Mouse (Mus musculus) spleen, postnatal 36 days (tissue): ENCODE data around the gene Daam1.
A peak's percentile ranks its signal among the peaks of the same experiment; 100 is the strongest.

Experiments used
- DNase-seq, 2 experiments: peaks; one replicate each; pipeline ENCODE4 v3.0.0; 2022; ENCODE audit warnings: low spot score in 2 of 2, mixed read lengths in 1 of 2

The Daam1 gene

DNA sequence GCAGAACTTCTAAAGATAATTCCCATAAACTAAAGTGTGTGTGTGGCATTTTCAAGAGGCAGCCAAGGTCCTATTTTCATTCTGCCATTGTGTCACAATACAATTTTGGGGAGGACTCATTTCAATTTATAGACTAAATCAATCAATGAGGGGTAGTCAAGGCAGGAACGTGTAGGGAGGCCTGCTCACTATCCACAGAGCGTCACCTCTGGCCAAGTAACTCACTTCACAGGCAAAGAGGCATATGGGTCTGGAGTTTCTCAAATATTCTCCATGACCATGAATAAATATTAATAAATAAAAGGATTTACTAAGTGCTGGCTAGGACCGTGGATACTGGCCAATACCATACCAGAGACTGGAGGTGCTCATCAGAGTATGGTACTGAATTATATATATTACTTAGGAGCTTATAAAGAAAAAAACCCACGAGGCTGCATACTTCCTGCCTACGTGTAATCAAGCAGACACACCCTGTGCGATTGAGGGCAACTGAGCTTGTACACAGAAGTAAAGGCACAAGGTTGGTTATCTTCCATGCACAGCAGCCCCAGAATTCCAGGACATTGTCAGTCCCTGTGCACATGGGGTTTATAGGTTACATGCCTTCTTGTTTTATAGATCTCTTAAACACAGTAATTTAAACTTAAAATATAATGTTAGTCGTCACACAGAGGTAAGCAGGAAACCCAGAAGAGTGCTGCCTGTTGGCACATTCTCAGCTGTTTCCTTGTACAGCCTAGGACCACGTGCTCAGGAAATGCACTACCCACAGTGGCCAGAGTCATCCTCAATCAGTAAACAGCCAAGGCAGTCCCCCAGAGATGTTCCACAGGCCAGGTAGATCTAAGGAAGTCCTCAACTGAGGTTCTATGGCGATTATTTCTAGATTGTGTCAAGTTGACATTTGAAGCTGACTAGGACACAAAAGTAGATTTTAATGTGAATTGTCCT, 101.8 kb downstream of the Daam1 start:
- peak; percentile 47 to 48 for DNase-seq

DNA sequence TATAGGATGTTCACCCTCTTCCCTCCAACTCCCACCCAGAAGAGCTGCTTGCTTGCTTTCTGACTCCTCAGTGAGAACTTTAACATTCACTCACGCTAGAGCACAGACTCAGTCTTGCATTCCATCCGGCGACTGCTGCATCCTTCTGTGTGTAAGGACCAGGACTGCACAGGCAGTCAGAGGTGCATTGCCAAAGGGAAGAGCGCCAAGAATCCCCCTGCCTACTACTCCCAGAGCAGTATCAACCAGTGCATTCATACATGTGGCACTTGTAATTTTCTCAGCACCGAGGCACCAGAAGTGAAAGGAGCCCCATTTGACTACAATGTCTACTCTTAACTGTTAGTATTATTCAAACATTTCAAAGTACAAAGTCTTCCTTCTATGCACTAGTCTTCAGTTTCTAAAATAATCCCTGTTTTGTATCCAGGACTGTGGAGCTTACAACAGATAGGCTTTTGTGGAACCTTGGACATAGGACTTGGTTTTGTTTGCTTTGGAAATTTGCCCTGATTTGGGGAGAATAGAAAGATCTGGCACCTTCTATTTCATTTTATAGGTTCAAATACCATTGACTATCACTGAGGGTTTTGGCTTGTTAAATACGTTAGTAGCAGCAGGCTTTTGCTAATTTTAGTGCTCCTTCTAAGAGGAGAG, 103.2 kb downstream of the Daam1 start:
- no peak for DNase-seq

DNA sequence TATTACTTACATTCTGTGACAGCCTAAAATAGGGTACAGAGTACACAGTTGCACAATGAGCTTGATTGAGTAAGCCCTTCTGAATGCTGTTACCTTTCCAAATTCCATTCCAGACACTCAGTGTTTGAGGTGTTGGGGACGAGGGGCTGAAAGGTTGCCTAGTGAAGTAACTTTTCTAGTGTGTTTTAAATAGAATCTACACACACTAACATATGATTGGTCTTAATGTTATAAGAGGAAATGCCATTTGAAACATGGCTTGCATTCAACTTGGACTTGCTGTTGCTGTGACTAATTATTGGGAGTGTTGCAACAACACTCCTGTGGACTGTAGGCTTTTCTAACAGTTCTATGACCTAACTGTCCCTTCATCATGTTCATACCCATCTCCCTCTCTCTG, 105.8 kb downstream of the Daam1 start:
- DNase-seq, result no peak

DNA sequence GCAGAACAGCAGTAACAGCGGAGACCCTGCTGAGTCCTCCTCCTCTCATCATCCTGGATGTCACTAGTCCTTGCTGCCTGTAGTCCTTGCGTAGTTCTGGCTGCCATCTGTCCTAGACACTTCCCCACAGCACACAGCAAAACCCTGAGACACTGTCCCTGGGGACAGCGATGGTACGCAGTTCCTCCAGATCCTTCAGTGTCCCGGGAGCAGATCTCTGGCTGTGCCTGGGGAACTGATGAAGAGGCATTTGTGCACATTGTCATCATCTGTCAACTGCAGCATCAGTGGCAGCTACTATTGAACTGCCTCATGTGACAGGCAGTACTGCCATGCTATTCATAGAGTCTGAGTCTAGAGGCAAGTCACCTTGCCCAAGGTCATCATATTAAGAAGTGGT, 107.6 kb downstream of the Daam1 start:
- DNase-seq, result no peak

DNA sequence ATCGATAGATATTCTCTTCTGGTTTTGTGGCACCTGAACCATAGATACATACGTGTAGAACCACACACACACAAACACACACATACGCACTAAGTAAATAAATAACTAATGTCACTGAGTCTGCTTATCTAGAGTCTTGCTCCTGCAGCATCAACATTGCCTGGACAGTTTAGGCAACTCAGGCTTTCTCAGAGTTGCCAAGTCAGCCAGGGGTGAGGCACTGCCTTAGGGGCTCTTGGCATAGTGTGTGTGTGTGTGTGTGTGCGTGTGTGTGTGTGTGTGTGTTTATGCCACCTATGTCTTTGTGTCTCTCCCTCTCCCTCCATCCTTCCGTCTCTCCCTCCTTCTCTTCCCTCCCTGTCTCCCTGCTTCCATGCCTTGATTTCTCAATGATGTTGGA, 110.4 kb downstream of the Daam1 start:
- no peak for DNase-seq

DNA sequence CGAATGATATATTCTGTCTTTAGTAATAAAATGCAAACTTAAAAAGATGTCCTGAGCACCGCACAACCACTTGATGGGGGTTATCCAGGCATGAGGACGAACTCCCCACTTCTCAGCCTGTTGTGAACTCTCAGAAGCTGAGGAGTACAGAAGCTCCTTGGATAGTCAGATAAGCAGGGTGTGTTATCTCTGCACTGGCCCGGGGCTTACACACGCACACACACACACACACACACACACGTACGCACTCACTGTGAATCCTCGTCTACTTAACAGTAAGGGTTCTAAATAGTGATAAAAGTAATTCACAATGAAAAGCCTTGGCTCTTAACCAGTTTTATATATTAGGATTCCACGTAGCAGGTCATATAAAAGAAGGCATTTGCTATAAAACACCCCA, 112.2 kb downstream of the Daam1 start:
- no peak for DNase-seq

DNA sequence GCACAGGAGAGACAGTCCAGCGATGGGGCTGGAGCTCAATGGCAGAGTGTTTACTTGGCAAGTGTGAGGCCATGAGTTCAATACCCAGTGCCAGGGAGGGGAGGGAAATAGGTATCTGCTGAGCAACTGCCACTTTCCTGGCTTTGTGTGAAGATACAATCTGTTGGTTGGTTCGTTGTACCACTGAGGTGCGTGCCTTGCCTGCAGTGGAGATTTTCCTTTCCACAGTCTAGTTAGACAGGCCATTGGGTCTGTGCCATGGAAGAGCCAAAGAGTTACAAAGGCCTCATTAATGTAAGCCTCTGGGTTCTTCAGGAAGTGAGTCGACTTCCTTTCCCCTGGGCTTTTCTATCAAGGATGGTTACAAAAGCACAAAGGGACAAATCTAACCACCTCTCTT, 112.8 kb downstream of the Daam1 start:
- DNase-seq, result no peak

DNA sequence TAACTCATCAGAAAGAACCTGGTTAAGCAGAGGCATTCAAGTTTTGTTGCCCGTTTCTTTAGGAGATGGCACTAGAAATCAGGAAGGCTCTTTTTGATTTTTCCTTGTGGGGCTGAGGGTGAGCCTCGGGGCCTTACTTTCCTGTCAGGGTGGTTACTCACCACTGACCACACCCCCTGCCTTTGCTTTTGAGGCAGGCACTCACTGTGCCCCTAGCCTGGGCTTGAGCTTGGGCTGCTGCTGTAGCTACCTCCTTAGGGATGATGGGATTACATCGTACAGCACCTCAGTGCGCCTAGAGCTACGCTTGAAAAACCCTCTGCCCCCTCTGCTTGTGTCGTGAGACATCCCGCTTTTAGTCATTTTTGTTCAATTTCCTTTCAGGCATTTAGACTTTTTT, 115.0 kb downstream of the Daam1 start:
- no peak for DNase-seq

DNA sequence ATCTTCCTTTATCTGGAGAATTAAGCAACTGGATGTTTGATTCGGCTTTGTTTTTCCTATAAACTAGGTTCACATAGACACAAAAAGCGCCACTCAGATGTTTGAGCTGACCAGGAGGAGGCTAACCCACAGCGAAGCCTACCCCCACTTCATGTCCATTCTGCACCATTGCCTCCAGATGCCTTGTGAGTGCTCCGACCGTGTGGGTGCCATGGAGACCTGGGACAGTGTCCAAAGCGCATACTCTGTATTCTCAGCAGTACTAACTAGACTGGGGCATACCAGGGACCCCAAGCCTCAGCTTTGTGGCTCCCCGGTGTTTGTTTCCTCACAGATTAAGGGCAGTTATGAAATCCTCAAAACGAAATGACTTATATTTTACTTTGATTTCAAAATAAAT, 115.6 kb downstream of the Daam1 start:
- DNase-seq, result no peak

DNA sequence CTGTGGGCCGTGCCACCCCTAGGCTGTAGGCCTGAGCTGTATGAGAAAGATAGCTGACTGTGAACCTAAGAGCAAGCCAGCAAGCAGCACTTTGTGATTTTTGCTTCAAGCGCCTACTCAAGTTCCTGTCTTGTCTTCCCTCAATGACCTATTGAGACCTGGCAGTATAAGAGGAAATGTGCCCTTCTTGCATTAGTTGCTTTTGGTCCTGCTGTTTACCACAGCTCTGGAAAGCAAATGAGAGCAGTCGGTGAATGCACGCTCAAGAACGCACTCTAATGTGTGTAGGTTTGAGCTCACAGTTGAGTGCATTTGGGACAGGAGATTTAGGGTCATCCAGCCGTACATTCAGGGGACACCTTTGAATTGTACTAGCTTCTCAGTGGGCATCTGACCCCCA, 118.1 kb downstream of the Daam1 start:
- DNase-seq, result no peak

DNA sequence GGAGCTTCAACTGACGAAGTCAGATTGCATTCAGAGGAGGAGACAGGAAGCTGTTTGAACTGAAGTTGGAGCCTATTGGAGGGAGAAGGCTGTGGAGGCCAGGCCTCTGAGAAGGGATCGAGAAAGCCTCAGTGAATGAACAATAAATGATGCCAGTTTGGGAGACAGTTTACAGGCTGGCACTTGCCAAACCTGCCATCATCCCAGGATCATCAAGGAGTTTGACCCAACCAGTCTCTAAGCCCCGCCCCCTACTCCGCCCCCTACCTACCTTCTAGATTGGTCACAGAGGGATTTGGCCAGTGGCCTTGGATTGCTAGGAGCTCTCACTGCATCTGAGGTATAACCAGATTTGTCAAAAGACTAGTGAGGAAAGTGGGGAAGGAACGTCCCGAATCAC, 118.7 kb downstream of the Daam1 start:
- DNase-seq, result no peak

DNA sequence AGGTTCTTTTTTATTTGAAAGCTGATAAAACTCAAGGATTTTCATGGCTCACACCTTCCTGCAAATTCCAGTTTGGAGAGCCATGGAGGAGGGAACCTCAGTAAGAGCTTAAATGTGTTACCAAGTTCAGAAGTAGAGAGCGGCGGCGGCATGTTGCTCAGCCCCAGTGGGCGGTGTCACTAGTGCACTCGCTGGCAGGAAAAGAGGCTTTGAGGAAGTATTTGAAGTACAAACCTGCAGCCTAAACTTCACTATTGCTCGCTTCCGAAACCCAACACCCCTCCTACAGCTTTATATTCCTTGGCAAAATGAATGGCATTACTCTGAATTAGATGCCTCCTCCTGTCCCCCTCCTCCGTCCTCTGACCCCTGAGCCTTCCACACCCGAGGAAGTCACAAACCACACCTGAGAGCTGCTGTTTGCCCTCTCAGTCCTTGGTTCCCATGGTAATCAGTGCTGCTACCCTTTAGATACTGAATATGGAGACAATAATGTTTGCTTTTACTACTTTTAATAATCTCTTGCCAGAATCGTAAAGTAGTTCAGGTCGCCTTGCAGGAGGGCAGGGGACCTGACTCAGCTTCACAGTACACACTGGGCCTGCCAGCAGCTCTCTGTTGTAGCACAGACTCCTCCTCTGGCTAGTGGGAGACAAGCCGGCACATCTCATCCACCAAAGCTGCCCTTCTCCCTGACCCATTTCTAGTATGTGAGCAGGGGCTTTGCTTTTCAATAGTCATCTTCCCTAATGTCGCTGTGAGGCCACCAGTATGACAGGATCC, 119.4 kb downstream of the Daam1 start:
- DNase-seq, result no peak

DNA sequence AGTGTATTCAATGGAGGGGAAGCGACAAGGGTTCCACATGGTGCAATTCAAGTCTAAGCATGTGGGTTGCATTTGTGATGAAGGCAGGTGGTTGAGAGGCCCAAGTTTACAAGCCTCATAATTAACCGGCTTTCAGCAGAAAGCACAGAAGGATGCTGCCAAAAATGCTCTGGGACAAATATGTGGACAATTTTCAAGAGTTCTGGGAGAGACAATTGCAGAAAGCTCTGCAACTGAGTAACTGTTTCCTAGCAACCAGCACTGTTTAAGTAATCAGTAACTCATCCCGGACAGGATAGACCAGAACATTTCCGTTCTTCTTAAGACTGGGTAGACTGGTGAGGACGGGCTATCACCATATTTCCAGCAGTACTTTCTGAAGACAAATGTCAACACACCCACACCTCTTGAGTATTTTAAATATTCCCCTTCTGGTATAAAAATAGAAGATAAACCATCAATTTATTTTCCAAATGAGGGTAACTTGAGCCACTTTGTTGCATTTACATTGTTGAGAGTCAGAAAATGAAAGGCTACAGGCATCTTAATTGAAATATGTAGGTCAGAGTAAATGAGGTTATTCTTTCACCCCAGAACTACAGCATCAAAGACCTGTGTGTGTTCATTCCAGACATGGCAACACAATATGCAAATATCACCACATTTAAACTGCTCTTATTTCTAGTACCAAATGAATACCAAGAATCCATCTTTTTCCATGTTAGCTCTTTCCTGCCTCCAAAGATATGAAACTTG, 123.5 kb downstream of the Daam1 start:
- no peak for DNase-seq

DNA sequence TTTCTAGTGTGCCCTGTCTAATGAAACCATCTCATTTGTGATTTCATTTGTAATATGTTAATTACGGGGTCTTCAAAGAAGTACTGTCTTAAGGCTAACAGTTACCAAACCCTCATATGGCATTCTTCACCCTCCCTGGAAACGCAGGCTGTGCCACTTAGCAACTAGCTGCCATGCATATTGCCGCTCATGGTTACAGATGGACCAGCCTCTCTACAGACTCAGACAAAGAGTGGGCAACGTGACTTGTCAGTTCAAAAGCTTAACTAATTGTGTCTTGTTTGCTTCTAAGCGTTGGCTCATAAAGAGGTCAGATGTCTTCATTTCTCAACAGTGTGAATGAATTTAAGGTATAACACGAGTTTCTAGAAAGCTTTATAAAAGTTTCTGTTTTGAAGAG, 126.1 kb downstream of the Daam1 start:
- no peak for DNase-seq

DNA sequence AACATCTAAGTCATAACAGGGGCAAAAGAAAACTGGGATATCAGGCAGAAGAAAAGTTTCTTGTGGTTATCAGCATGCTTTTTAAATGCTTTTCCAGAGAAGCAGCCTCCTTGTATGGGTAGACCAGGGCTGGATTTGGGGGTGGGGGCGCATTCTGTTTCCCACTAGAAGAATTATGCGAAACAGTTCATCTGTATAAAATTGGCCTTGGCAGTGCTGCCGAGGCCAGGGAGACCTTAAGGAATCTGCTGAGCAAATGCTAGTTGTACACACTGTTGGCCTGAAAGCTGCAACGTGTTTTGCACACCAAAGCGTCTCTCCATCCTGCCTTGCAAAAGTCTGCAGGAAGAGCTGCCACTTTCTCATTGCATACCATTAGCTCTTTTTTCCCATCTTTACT, 126.6 kb downstream of the Daam1 start:
- DNase-seq, result no peak

DNA sequence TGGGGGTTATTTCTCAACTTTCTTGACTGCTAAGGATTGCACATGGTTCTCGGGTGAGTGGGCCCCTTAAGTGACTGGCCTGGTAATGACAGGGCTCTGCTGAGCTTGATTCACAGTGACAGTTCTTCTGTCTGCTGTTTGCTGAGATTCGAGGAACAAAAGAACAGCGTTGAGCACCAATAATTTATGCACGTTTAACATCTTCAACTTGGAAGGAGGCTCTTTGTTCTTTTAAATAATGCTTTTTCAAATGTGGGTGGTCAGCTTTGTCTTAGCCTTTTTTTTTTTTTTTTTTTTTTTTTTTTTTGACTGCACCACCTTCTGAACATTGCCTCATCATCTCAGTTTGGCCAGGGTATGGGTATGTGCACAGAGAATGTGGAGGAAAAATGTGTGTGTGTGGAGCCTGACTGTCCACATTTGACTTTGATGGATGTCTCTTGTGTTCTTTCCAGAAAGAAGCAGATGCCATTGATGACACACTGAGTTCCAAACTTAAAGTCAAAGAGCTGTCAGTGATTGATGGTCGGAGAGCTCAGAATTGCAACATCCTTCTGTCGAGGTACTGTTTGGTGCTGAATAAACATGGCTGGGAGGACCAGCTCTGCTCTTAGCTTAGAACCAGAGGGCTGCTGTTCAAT, 128.6 kb downstream of the Daam1 start:
- no peak for DNase-seq

DNA sequence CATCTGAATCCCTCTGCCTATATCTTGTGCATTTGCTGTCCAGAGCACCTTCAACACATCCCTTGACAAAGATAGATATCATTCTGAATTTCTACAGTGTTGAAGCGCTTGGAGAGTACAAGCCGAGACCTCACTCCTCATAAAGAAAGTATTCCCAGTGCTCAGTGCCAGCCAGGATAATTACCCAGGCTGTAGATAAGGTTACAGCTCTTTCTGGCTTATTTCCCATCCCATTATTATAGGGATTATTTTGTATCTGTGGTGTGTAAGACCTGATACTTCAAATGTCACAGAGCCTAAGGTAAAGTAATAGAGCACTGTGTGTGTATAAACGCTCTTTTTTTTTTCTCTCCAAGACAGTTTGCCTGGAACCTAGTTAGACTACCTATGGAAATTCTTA, 130.8 kb downstream of the Daam1 start:
- DNase-seq, result no peak

DNA sequence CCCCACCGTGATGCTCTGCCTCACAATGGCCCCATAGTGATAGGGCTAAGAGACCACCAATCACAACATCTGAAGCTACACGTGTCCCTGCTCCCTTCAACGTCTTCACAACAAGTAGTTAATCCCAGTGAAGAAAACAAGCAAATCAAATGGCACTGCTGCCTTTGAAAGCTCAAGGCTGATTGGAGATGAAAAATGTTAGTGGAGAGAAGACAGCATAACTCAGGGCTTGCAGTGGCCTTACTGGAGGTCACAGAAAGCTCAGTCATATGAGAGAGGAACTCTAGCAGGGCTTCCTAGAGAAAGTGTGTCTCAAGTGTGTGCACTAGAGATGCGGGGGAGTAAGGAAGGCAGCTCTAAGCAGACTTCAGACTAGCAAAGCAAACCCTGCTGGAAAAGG, 131.7 kb downstream of the Daam1 start:
- DNase-seq, result no peak

DNA sequence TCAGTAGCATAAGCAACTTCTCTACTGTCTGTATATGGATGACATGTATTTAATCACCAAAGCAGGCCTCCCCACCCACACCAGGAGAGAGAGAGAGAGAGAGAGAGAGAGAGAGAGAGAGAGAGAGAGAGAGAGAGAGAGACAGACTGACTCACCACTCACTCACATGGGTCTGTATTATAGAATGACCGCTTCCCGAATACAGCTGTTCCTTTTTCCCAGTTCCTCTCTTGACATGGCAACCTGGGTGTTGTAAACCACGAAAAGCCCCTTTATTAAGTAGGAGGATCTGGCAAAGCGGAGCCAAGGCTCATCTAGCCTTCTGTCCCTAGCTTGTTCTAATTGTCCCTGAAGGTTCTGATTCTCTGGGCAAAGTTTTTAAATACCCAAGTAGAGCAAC, 137.7 kb downstream of the Daam1 start:
- no peak for DNase-seq

DNA sequence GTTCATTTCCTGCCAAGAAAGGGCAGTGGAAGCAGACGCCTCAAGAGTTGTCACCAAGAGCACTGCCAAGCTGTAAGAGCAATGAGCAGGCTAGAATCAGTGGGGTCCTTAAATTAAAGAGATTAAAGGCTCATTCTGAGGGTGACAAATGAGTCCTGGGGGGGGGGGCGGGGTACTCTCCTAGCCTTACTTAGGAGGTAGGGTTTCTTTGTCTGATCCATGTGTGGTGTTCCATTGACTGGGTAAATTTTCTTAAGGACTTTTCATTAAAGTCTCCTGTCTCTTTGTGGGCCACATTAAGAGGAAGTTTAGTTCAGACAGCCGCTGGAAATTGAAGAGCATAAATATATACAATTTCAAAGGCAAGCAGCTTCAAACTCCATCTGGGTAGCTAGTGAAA, 138.1 kb downstream of the Daam1 start:
- no peak for DNase-seq

DNA sequence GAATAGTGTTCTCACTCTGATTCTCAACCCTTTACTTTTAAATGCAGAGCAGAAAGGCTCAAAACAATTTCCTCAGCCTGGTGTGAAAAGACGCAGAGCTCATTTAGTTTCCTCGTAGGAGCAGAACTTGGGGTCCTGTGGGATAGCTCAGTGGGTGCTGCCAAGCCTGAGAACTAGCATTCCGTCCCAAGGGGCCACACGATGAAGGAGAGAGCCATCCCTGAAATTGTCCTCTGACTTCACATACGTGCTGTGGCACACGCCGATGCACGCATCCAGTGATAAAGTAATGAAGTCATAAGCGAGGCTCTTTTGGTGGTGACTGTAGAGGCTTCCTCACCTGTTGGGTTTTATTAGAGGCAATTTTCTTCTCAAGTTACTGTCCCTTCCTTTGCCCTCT, 138.6 kb downstream of the Daam1 start:
- no peak for DNase-seq
